Mouse (Mus musculus) embryonic facial prominence, embryonic 12.5 days (tissue): ENCODE measurements at regions not wholly inside any gene's neighbourhood (a gene's known extent, or its start where the extent isn't known, plus 50 kb on each side); places are given as distances from the start of the nearest gene placed in this dataset.

Experiments
- ATAC-seq: fragments of 200-750 bp; cut with Nextera tagmentation; 2 replicates; pipeline ENCODE4 v1.8.0; 2017; ENCODE audit not compliant: insufficient number of reproducible peaks, insufficient read depth, low FRiP score, low TSS enrichment
- H3K27ac ChIP-seq: fragments of 300-500 bp; sonication (generic); 2 replicates; pipeline ENCODE4 v1.5.1; 2016; ENCODE audit warnings: mild to moderate bottlenecking
- H3K27me3 ChIP-seq: fragments of 300-500 bp; sonication (generic); 2 replicates; pipeline ENCODE4 v1.6.1; 2016; ENCODE audit warnings: mild to moderate bottlenecking, moderate library complexity
- H3K36me3 ChIP-seq: fragments of 300-500 bp; sonication (generic); 2 replicates; pipeline ENCODE4 v1.6.1; 2016; ENCODE audit warnings: mild to moderate bottlenecking
- H3K4me1 ChIP-seq: fragments of 300-500 bp; sonication (generic); 2 replicates; pipeline ENCODE4 v1.6.1; 2016
- H3K4me2 ChIP-seq: fragments of 300-500 bp; sonication (generic); replicated peaks from 2 replicates; pipeline ENCODE4 v1.6.1; 2016; ENCODE audit warnings: mild to moderate bottlenecking, moderate library complexity
- H3K4me3 ChIP-seq: fragments of 300-500 bp; sonication (generic); 2 replicates; pipeline ENCODE4 v1.5.1; 2016; ENCODE audit warnings: mild to moderate bottlenecking
- H3K9ac ChIP-seq: fragments of 300-500 bp; sonication (generic); 2 replicates; pipeline ENCODE4 v1.6.1; 2016; ENCODE audit warnings: mild to moderate bottlenecking, moderate library complexity
- H3K9me3 ChIP-seq: fragments of 300-500 bp; sonication (generic); 2 replicates; pipeline ENCODE4 v1.6.1; 2016; ENCODE audit warnings: mild to moderate bottlenecking, moderate library complexity
- WGBS: fragments of 180-500 bp; shearing (Covaris S2); methylation state at CpG from one replicate; pipeline ENCODE4 v1.1.7; 2016; 5-methylcytosine and 5-hydroxymethylcytosine counted together

DNA sequence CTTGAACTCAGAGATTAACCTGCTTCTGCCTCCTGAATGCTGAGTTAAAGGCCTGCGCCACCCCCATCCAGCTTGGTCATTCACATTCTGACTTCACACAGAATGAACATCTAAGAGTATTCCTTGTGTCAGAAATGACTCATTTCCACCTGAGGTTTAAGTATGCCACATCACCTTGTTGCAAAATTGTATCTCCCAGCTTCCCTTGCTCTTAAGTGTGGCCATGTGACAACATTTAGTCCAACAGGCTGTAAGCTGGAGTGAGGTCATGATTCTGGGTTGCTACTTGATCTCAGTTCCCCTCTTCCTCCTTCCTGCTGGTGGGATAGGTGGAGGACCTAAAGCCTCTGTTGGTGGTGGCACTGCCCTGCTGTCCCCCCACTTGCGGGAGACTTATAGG, 131.0 kb downstream of the Mtx2 start:
- no peak overlapping the region for H3K27ac ChIP-seq
- WGBS, result 93% methylated on average over 2 of the region's 2 CpGs
- H3K4me3 ChIP-seq, result no peak overlapping the region
- H3K4me1 ChIP-seq, result no peaks in the 10 kb centered on the region
- H3K9ac ChIP-seq, result no peak overlapping the region
- H3K27me3 ChIP-seq, result no peaks in the 10 kb centered on the region
- H3K36me3 ChIP-seq, result no peaks in the 10 kb centered on the region
- H3K4me2 ChIP-seq, result no peak overlapping the region
- no peaks in the 10 kb centered on the region for H3K9me3 ChIP-seq
- no peak for ATAC-seq

DNA sequence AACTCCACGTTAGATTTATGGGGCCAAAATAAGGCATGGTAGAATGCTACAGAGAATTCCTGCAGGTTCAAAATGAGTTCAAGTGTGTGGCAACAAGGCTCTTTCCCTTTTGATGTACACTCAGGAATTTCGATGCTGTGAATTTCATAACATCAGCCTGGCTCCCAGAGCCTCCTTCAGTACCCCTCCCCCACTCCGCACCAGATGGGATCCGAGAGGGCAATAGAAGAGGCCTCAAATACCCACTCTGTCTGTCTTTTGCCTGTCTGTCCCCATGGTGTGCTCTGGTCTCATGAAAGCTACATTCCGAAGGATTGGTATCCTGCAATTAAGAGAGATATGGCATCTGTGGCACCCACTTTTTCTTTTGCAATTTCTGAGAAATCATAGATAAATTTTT, 134.3 kb downstream of the Mtx2 start:
- Histone ChIP-seq H3K9me3 (no peaks in the 10 kb centered on the region), H3K4me1 (no peaks in the 10 kb centered on the region), H3K4me2 (no peak overlapping the region), H3K27ac (no peak overlapping the region), H3K27me3 (0 out of 2 replicates have a peak, but pooled peaks cover 4% of the 10 kb centered on the region), H3K4me3 (no peak overlapping the region), H3K36me3 (no peaks in the 10 kb centered on the region), H3K9ac (no peak overlapping the region)
- no peak for ATAC-seq
- WGBS, result 58% methylated on average over 5 of the region's 5 CpGs

DNA sequence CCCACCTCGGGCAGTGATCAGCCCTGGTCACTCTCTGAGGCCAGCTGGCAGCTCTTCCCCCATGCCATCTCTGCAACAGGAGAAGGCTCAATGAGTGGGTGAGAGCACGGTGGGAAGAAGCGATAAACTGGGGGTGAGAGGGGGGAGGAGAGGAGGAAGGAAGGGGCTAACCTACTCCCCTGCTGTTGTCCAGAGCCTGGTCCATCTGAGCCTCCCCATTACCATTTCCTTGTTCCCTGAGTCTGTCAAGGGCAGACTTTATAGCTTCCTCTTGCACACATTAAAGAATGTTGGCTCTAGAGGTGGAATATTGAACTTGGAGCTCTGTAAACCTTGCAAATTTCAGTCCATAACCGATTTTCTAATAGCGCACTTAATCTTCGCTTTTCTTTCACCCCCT, 136.8 kb downstream of the Mtx2 start:
- no peaks in the 10 kb centered on the region for H3K36me3 ChIP-seq
- peaks cover 12% of the 10 kb centered on the region for H3K27me3 ChIP-seq
- 90% methylated on average over 6 of the region's 6 CpGs for WGBS
- H3K9ac ChIP-seq, result no peak overlapping the region
- no peaks in the 10 kb centered on the region for H3K9me3 ChIP-seq
- no peak overlapping the region for H3K27ac ChIP-seq
- no peak for ATAC-seq
- no peak overlapping the region for H3K4me2 ChIP-seq
- no peak overlapping the region for H3K4me3 ChIP-seq
- H3K4me1 ChIP-seq, result 0 out of 2 replicates have a peak, but pooled peaks cover 5% of the 10 kb centered on the region

DNA sequence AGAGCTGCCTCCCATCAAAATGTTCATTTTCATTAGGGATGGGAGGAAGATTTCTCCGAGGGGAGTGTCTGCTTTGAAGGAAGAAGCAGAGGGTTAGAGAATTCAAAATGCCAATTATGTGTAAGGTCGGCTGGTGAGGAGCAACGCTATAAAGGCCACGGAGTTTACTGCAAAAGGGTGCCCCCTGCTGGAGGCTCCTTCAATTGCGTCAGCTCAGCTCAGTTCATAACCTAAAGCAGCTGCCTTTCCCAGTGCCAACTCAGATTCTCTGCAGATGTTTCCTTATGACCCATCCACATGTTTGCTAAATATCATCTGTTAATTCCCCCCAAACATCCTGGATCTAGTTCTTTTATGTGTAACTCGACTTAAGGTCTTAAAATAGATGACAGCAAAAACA, 138.8 kb downstream of the Mtx2 start:
- ATAC-seq, result no peak
- H3K27me3 ChIP-seq, result peaks cover 12% of the 10 kb centered on the region
- no peak overlapping the region for H3K4me3 ChIP-seq
- no peak overlapping the region for H3K27ac ChIP-seq
- H3K9ac ChIP-seq, result no peak overlapping the region
- WGBS, result under 1% methylated on average over 6 of the region's 6 CpGs
- H3K9me3 ChIP-seq, result no peaks in the 10 kb centered on the region
- no peak overlapping the region for H3K4me2 ChIP-seq
- H3K36me3 ChIP-seq, result no peaks in the 10 kb centered on the region
- 0 out of 2 replicates have a peak, but pooled peaks cover 5% of the 10 kb centered on the region for H3K4me1 ChIP-seq

DNA sequence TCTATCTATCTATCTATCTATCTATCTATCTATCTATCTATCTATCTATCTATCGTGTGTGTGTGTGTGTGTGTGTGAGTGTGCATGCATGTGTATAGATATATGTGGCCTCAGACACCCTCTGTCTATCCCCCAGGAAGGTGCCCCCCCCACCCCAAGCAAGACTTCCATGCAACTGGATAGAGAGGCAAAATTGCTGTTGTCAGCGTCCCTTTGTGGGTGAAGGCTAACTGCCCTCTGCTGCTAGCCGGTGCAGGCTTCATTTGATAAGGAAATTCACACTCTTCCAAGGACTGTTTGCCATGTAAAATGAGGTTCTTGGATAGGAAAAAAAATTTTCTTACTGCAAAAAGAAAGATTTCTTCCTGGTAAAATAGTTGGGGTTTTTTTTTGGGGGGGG, 139.4 kb downstream of the Mtx2 start:
- no peak overlapping the region for H3K4me3 ChIP-seq
- no peak overlapping the region for H3K27ac ChIP-seq
- H3K36me3 ChIP-seq, result no peaks in the 10 kb centered on the region
- H3K4me1 ChIP-seq, result 0 out of 2 replicates have a peak, but pooled peaks cover 5% of the 10 kb centered on the region
- peaks cover 12% of the 10 kb centered on the region for H3K27me3 ChIP-seq
- no peak overlapping the region for H3K9ac ChIP-seq
- no peak overlapping the region for H3K4me2 ChIP-seq
- ATAC-seq, result no peak
- H3K9me3 ChIP-seq, result no peaks in the 10 kb centered on the region
- WGBS, result 56% methylated on average over 3 of the region's 3 CpGs

DNA sequence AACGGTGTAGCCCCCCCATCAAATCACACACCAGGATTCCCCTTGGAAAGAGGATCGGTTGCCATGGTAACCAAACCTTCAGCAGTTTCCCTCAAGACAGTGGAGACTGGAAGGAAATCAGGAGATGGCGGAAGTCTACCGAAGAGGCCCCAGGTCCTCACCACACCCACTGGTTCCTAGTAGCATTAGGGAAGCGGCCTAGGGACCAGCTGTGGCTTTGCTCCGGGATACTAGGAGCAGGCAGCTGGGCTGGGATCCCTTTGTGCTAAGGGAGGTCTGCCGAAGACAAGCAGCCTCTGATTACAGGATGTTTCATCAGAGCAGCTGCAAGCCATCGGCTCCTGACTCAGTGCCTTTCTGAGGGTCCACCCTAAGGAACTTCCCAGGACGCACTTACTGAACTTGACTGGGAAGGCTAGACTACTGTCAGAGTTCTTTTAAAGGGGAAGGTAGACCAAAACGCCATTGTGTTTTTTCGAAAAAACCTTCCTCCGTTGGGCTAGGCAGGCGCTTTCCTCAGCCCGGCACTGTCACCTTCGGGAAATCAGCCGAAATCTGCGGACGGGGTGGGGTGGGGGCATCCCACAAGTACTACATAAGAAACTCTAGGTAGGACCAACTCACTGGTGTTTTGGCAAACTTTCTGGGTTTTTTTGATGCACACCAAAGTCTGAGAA, 139.9 kb downstream of the Mtx2 start:
- 28% methylated on average over 18 of the region's 18 CpGs for WGBS
- no peak overlapping the region for H3K9ac ChIP-seq
- no peak overlapping the region for H3K4me3 ChIP-seq
- H3K9me3 ChIP-seq, result no peaks in the 10 kb centered on the region
- ATAC-seq, result peak; percentile 64; the same call in 1 of the 2 replicates
- H3K4me1 ChIP-seq, result 0 out of 2 replicates have a peak, but pooled peaks cover 5% of the 10 kb centered on the region
- H3K36me3 ChIP-seq, result no peaks in the 10 kb centered on the region
- peak overlapping the region; percentile 26; the same call in 1 of the 2 replicates for H3K4me2 ChIP-seq
- H3K27ac ChIP-seq, result no peak overlapping the region
- peaks cover 12% of the 10 kb centered on the region for H3K27me3 ChIP-seq

DNA sequence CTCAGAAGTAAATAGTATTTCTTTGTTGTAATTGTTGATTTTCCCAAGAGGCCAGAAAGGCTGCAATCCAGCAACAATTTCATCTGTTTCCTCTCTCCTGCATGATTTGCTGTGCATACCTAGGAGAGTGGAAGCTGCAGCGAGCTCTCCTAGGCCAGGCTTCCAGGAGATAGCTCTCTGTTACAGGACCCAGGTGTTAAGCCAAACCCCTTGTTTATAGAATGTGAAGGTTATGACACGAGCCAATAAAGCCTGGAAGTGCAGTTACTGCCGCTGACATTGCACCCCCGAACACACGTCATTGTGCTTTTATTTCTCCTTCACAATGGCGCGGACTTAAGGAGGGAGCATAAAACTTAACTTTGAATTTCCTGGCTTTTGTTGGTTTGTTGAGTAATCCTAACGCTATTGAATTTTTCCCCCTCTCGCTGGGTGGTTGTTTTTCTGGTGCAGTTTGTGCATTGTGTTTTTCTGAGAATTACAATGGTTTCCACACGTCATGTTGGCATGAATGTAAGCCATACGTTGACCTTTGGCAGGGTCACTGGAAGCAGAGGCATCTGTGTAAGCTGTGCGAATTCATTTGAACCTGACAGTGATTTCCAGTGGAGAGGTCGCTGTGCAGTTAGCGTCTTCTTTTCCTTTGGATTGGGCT, 145.1 kb downstream of the Mtx2 start:
- H3K9me3 ChIP-seq, result no peaks in the 10 kb centered on the region
- H3K27ac ChIP-seq, result no peak overlapping the region
- no peak overlapping the region for H3K9ac ChIP-seq
- H3K4me1 ChIP-seq, result 0 out of 2 replicates have a peak, but pooled peaks cover 4% of the 10 kb centered on the region
- H3K4me3 ChIP-seq, result no peak overlapping the region
- WGBS, result 36% methylated on average over 14 of the region's 14 CpGs
- H3K36me3 ChIP-seq, result no peaks in the 10 kb centered on the region
- no peak overlapping the region for H3K4me2 ChIP-seq
- peaks cover 7% of the 10 kb centered on the region for H3K27me3 ChIP-seq
- no peak for ATAC-seq

DNA sequence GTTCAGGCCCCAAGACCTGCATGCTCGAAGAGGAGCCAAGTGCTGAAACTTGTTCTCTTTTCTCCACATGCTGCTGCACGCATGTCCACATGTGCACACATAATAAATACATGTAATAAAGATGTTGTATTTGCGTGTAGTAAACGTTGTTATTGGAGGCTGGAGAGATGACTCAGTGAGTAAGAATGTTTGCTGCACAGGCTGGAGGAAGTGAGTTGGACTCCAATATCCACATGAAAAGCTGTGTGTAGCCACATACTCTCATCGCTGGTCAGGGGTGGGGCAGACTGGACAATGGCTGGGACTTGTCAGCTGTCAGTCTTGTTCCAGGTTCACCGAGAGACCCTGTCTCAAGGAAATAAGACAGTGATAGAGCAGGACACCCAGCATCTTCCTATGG, 147.8 kb downstream of the Mtx2 start:
- Histone ChIP-seq H3K27me3 (no peaks in the 10 kb centered on the region), H3K9ac (no peak overlapping the region), H3K9me3 (no peaks in the 10 kb centered on the region), H3K36me3 (no peaks in the 10 kb centered on the region), H3K4me2 (no peak overlapping the region), H3K4me3 (no peak overlapping the region), H3K4me1 (0 out of 2 replicates have a peak, but pooled peaks cover 4% of the 10 kb centered on the region), H3K27ac (no peak overlapping the region)
- no peak for ATAC-seq
- WGBS, result 83% methylated on average over 6 of the region's 6 CpGs

DNA sequence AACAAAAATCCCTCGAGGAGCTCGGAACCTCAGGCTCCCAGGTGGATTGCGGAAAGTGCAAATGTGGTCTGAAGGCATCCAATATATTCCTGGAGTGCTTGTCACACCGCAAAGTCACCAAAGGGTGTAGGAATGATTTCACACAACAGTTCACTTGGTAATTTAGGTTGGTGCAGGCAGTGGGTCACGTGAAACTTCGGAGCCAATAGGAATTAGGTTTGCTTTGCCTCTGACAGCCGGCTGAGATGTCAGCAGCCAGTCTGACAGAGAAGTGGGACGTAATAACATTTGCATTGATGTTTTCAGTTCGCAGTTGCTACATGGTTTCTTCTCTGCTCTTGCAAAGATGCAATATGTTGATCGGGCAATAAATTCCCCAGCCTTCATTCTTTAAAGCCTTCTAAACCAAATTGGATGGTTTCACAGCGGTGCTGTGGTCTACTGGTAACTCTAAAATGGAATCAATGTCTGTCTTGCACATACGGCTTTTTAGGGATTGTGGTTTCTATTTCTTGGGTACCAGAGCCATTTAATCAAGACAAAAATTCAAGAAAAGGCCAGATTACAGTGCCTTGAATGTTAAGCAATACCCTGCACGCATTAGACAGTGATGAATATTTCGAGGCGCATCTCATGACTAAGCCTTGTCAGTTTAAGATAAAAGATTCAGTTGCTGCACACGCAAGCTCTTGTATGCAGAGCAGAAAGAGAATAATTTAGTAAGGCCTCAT, 149.2 kb downstream of the Mtx2 start:
- H3K4me2 ChIP-seq, result peak overlapping the region; percentile 30
- no peak overlapping the region for H3K27ac ChIP-seq
- no peaks in the 10 kb centered on the region for H3K27me3 ChIP-seq
- 0 out of 2 replicates have a peak, but pooled peaks cover 4% of the 10 kb centered on the region for H3K4me1 ChIP-seq
- no peaks in the 10 kb centered on the region for H3K9me3 ChIP-seq
- ATAC-seq, result no peak
- no peak overlapping the region for H3K4me3 ChIP-seq
- H3K9ac ChIP-seq, result no peak overlapping the region
- no peaks in the 10 kb centered on the region for H3K36me3 ChIP-seq
- 60% methylated on average over 16 of the region's 16 CpGs for WGBS

DNA sequence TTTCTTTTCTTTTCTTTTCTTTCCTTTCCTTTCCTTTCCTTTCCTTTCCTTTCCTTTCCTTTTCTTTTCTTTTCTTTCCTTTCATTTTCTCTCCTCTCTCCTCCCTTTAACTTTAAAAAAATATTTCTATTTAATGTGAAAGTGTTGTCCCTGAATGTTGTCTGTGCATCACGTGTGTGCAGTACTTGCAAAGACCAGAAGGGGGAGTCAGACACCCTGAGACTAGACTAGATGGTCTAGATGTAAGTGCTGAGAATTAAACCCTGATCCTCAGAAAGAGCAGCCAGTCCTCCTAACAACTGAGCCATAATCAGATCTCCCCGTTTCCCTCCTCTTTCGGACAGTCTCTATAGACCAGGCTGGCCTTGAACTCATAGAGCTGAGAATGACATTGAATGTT, 151.7 kb downstream of the Mtx2 start:
- no peaks in the 10 kb centered on the region for H3K9me3 ChIP-seq
- no peaks in the 10 kb centered on the region for H3K27me3 ChIP-seq
- no peak overlapping the region for H3K4me3 ChIP-seq
- H3K4me2 ChIP-seq, result no peak overlapping the region
- no peaks in the 10 kb centered on the region for H3K36me3 ChIP-seq
- H3K4me1 ChIP-seq, result 0 out of 2 replicates have a peak, but pooled peaks cover 4% of the 10 kb centered on the region
- H3K9ac ChIP-seq, result no peak overlapping the region
- H3K27ac ChIP-seq, result no peak overlapping the region
- WGBS, result 91% methylated on average over 3 of the region's 3 CpGs
- no peak for ATAC-seq

DNA sequence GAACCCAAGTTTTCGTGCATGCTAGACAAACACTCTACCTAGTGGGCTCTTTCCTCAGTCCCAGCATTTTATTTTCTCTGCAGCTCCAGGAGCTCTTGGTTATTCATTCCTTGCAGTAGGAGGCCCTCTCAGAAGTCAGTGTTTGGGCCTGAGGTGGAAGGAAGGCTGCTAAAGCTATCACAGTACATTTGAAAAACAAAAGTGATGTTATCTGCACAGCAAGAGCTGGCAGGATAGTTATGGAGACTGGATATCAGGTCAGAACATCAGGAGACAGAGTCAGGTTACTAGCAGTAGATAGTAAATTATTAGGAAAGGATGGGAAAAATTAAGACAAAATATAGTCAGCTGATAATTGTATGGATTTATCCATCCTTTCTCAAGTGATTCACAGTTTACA, 152.2 kb downstream of the Mtx2 start:
- WGBS, result 70% methylated on average over 1 of the region's 1 CpGs
- no peaks in the 10 kb centered on the region for H3K27me3 ChIP-seq
- no peaks in the 10 kb centered on the region for H3K36me3 ChIP-seq
- no peak overlapping the region for H3K4me3 ChIP-seq
- no peak overlapping the region for H3K9ac ChIP-seq
- H3K4me1 ChIP-seq, result 0 out of 2 replicates have a peak, but pooled peaks cover 4% of the 10 kb centered on the region
- no peaks in the 10 kb centered on the region for H3K9me3 ChIP-seq
- no peak for ATAC-seq
- no peak overlapping the region for H3K27ac ChIP-seq
- H3K4me2 ChIP-seq, result no peak overlapping the region

DNA sequence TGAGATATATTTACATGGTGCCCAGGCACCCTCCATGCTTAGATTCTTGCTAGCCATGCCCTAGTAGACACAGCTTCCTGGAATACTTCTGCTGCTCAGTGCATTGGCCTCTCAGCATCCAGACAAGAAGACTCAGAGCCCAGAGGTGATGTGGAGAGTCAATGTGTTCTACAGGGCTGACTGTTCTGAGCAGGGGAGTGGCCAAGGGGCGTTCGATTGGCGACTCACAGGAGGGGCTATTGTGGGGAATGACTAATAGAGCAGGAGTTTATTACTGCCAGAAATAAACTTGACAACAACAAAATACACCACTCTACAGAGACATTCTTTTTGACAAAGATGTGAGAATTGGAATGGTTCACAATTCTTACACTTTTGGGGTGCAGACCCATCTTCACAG, 156.3 kb downstream of the Mtx2 start:
- no peak overlapping the region for H3K4me2 ChIP-seq
- no peaks in the 10 kb centered on the region for H3K4me1 ChIP-seq
- H3K27me3 ChIP-seq, result no peaks in the 10 kb centered on the region
- no peak overlapping the region for H3K9ac ChIP-seq
- H3K4me3 ChIP-seq, result no peak overlapping the region
- no peaks in the 10 kb centered on the region for H3K36me3 ChIP-seq
- H3K9me3 ChIP-seq, result no peaks in the 10 kb centered on the region
- ATAC-seq, result no peak
- no peak overlapping the region for H3K27ac ChIP-seq
- WGBS, result 85% methylated on average over 3 of the region's 3 CpGs
